Mouse (Mus musculus) lung, postnatal 0 days (tissue): ENCODE results near the gene Ccser1.

ENCODE experiments used
- CTCF ChIP-seq: IDR thresholded peaks from 2 replicates; pipeline ENCODE4 v1.5.1; 2016; ENCODE audit warnings: antibody characterized with exemption, mild to moderate bottlenecking
- EP300 ChIP-seq: IDR thresholded peaks from 2 replicates; pipeline ENCODE4 v1.6.1; 2016; ENCODE audit warnings: antibody characterized with exemption, mild to moderate bottlenecking, control low read depth

DNA sequence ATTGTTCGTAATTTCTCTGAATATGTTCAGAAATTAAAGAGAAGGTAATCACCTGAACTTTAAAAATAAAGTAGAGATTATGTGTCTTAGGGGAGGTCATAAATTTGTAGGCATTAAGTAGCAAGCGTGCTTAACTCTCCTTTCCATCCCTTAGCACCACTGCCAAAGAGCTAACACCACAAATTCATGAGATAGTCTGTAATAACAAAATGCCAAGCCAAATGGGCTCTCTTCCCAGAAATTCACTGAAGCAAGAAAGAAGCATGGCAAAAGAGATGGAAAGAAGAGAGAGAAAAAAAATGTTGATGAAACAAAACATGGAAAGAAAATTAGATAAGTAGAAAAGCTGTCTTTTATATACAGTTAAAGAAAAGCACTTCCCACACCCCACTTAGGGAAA is 796.8 kb downstream of the Ccser1 start:
- TF ChIP-seq CTCF (no peak), EP300 (no peak)
